Mouse (Mus musculus): Measurements from ENCODE around the gene Itga2. TPM values are rescaled to one million over a fixed set of nuclear protein-coding genes. Genes with fewer than 3 reads are reported as not detected.
A peak's percentile ranks its signal among the peaks of the same experiment; 100 is the strongest.

Gene Itga2
- polyA plus RNA-seq, 1 experiment = not detected

- H3K4me1 ChIP-seq (ENCODE audit: control insufficient read depth) = peaks cover 19% of the 10 kb centered on the region
- H3K4me3 ChIP-seq (replicated peaks) = peak within 1 kb of the TSS; percentile 86
- TF ChIP-seq TAL1 (IDR thresholded peaks at IDR 0.05; ENCODE audit: low read length) (no peak), GATA1 (IDR thresholded peaks at IDR 0.05; ENCODE audit: low read length) (no peak)
- peaks cover 18% of the 10 kb centered on the region for H3K36me3 ChIP-seq (ENCODE audit: control insufficient read depth)
- no peaks in the 10 kb centered on the region for H3K9me3 ChIP-seq (ENCODE audit: control insufficient read depth, low read length)
- H3K27me3 ChIP-seq (ENCODE audit: control insufficient read depth) = no peaks in the 10 kb centered on the region
Measured at GRCm38 (mm10) chr13:114817751-114818360, 114.0 kb downstream of the Itga2 start, which contains the start of gene Mocs2. TSS of gene Mocs2 (plus strand) at chr13:114818236.

- Histone ChIP-seq H3K4me1 (ENCODE audit: control insufficient read depth) (no peaks in the 10 kb centered on the region), H3K4me3 (replicated peaks) (no peak overlapping the region), H3K36me3 (ENCODE audit: control insufficient read depth) (no peaks in the 10 kb centered on the region), H3K9me3 (ENCODE audit: control insufficient read depth, low read length) (no peaks in the 10 kb centered on the region), H3K27me3 (ENCODE audit: control insufficient read depth) (no peaks in the 10 kb centered on the region)
- TF ChIP-seq TAL1 (IDR thresholded peaks at IDR 0.05; ENCODE audit: low read length) (no peak), GATA1 (IDR thresholded peaks at IDR 0.05; ENCODE audit: low read length) (no peak)
Measured at GRCm38 (mm10) chr13:114809624-114810210, 122.2 kb downstream of the Itga2 start.

- H3K27me3 ChIP-seq (ENCODE audit: control insufficient read depth) = no peaks in the 10 kb centered on the region
- H3K36me3 ChIP-seq (ENCODE audit: control insufficient read depth) = no peaks in the 10 kb centered on the region
- no peaks in the 10 kb centered on the region for H3K9me3 ChIP-seq (ENCODE audit: control insufficient read depth, low read length)
- no peaks in the 10 kb centered on the region for H3K4me1 ChIP-seq (ENCODE audit: control insufficient read depth)
- H3K4me3 ChIP-seq (replicated peaks) = no peak overlapping the region
- TF ChIP-seq TAL1 (IDR thresholded peaks at IDR 0.05; ENCODE audit: low read length) = no peak
- TF ChIP-seq GATA1 (IDR thresholded peaks at IDR 0.05; ENCODE audit: low read length) = no peak
Measured at GRCm38 (mm10) chr13:114802971-114803370, 128.9 kb downstream of the Itga2 start.

- Histone ChIP-seq H3K4me3 (replicated peaks) (no peak overlapping the region), H3K9me3 (ENCODE audit: control insufficient read depth, low read length) (no peaks in the 10 kb centered on the region), H3K4me1 (ENCODE audit: control insufficient read depth) (no peaks in the 10 kb centered on the region), H3K27me3 (ENCODE audit: control insufficient read depth) (no peaks in the 10 kb centered on the region), H3K36me3 (ENCODE audit: control insufficient read depth) (no peaks in the 10 kb centered on the region)
- TF ChIP-seq TAL1 (IDR thresholded peaks at IDR 0.05; ENCODE audit: low read length) = no peak
- TF ChIP-seq GATA1 (IDR thresholded peaks at IDR 0.05; ENCODE audit: low read length) = no peak
Measured at GRCm38 (mm10) chr13:114801857-114802256, 130.0 kb downstream of the Itga2 start.

- Histone ChIP-seq H3K4me3 (replicated peaks) (no peak overlapping the region), H3K36me3 (ENCODE audit: control insufficient read depth) (no peaks in the 10 kb centered on the region), H3K27me3 (ENCODE audit: control insufficient read depth) (no peaks in the 10 kb centered on the region), H3K9me3 (ENCODE audit: control insufficient read depth, low read length) (no peaks in the 10 kb centered on the region), H3K4me1 (ENCODE audit: control insufficient read depth) (no peaks in the 10 kb centered on the region; the same call in 1 of the 2 replicates)
- no peak for TF ChIP-seq TAL1 (IDR thresholded peaks at IDR 0.05; ENCODE audit: low read length)
- no peak for TF ChIP-seq GATA1 (IDR thresholded peaks at IDR 0.05; ENCODE audit: low read length)
Measured at GRCm38 (mm10) chr13:114793250-114794030, 138.5 kb downstream of the Itga2 start.

GRCm38 (mm10) chr13:114791511-114791910 lies 140.4 kb downstream of the Itga2 start:
- Histone ChIP-seq H3K4me3 (replicated peaks) (no peak overlapping the region), H3K36me3 (ENCODE audit: control insufficient read depth) (no peaks in the 10 kb centered on the region), H3K4me1 (ENCODE audit: control insufficient read depth) (no peaks in the 10 kb centered on the region; the same call in 1 of the 2 replicates), H3K9me3 (ENCODE audit: control insufficient read depth, low read length) (no peaks in the 10 kb centered on the region), H3K27me3 (ENCODE audit: control insufficient read depth) (no peaks in the 10 kb centered on the region)
- TF ChIP-seq TAL1 (IDR thresholded peaks at IDR 0.05; ENCODE audit: low read length) = no peak
- no peak for TF ChIP-seq GATA1 (IDR thresholded peaks at IDR 0.05; ENCODE audit: low read length)

Other genes starting within 250 kb of the Itga2 start
- gene Mocs2, start 113.9 kb downstream of the Itga2 start, polyA plus RNA-seq (2012) = 0.11 and 0.19 TPM in 2 replicates
- gene Pelo, start 158.1 kb upstream of the Itga2 start, polyA plus RNA-seq (2012) = 6.4 and 7.5 TPM in 2 replicates
- 1.1 and 1.2 TPM in 2 replicates for gene Gm49395, start 169.8 kb upstream of the Itga2 start, polyA plus RNA-seq (2012)
- gene Itga1, start 169.9 kb upstream of the Itga2 start, polyA plus RNA-seq (2012) = not detected in 2 replicates